Comparison of ENCODE assay signal across 21 mouse cellular contexts in the genomic region with DNA sequence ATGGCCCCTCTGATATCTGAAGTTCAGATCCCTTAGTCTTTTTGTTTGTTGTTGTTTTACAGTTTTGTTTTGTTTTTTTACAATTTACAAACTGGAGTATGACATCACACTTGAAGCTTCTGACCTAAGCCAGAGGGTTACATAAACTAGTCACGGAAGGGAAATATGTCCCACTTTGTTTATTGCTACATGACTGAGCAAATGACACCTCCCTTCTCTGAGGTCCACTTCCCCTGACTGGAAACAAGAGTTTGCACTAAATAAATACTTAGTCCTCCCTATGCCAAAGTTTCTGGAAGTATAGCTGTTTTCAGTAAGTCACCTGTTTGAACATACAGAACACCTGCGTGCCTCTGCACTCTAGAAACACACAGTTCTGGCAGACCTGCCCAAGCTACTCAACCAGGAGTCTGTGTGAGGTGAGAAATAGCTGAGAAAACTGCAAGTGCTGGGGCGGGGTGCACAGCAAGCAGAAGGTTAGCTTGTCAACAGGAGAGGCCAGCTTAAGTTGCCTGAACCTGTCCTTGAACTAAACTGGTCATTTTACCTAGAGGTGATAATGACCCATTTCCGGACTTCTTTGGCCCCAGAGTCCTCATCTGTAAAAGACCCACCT. TPM values are rescaled to one million over a fixed set of nuclear protein-coding genes. Genes with fewer than 3 reads are reported as not detected.
DNase-seq lines count a peak whose midpoint lies in the region; ATAC-seq and TF ChIP-seq lines count a peak whose summit lies in the region.
"Had no signal": no experiment of that assay in that cellular context is flagged by ENCODE, and none has a peak within 500 bp of the region (broad histone marks: within the 10 kb centered on the region; RNA-seq: fewer than 3 reads in every experiment).

No protein-coding gene starts in this region.

- H3K4me3 ChIP-seq in heart, embryonic 11.5 days (ENCODE audit: low read depth, low read length), result no peak overlapping the region
- no peak overlapping the region for H3K4me3 ChIP-seq in lung, postnatal 0 days (ENCODE audit: low read depth, low read length)
- H3K4me3 ChIP-seq in left cerebral cortex, adult 2 months, result no peak overlapping the region
- H3K4me3 ChIP-seq: forebrain, embryonic 12.5 days; forebrain, embryonic 15.5 days; heart, embryonic 13.5 days; hindbrain, embryonic 12.5 days; hindbrain, embryonic 15.5 days had no signal

- TF ChIP-seq CTCF in lung, postnatal 0 days (IDR thresholded peaks at IDR 0.05), result no peak
- no peak for TF ChIP-seq CTCF in left cerebral cortex, adult 2 months (IDR thresholded peaks at IDR 0.05)

- DNase-seq in heart, adult 11 months, result peak; percentile 79
- peak; percentile 63 for DNase-seq in lung, postnatal 0 days (ENCODE audit: low spot score)
- no peak for DNase-seq in lung, postnatal 14 days
- DNase-seq in cerebellum, postnatal 36 days, result no peak
- DNase-seq in left cerebral cortex, adult 2 months (ENCODE audit: extremely low spot score in 1 of 2, low spot score in 2 of 2), result no peak
- DNase-seq: adrenal gland, adult 8-10 months; adrenal gland, postnatal 25 days; cerebellum, adult 11-12 months; cerebellum, adult 8-10 months; cerebellum, postnatal 10 days; gastrocnemius, postnatal 25 days; heart, postnatal 14 days had no signal

- no peak overlapping the region for H3K27ac ChIP-seq in heart, embryonic 11.5 days (ENCODE audit: low read depth, low read length)
- H3K27ac ChIP-seq in lung, postnatal 0 days (ENCODE audit: low read length), result peak overlapping the region; percentile 73
- H3K27ac ChIP-seq in left cerebral cortex, adult 2 months, result no peak overlapping the region
- H3K27ac ChIP-seq: forebrain, embryonic 12.5 days; forebrain, embryonic 15.5 days; heart, embryonic 13.5 days; hindbrain, embryonic 12.5 days; hindbrain, embryonic 15.5 days had no signal

- no peaks in the 10 kb centered on the region for H3K9me3 ChIP-seq in heart, embryonic 11.5 days (replicated peaks; ENCODE audit: control insufficient read depth, low read length)
- H3K9me3 ChIP-seq in lung, postnatal 0 days (ENCODE audit: low read length), result no peaks in the 10 kb centered on the region
- H3K9me3 ChIP-seq: forebrain, embryonic 12.5 days; forebrain, embryonic 15.5 days; heart, embryonic 13.5 days; hindbrain, embryonic 12.5 days; hindbrain, embryonic 15.5 days had no signal

- no peaks in the 10 kb centered on the region for H3K27me3 ChIP-seq in heart, embryonic 11.5 days (ENCODE audit: control insufficient read depth, insufficient read depth, low read length)
- H3K27me3 ChIP-seq in lung, postnatal 0 days (replicated peaks; ENCODE audit: insufficient read depth, low read length), result no peaks in the 10 kb centered on the region
- H3K27me3 ChIP-seq: forebrain, embryonic 12.5 days; forebrain, embryonic 15.5 days; heart, embryonic 13.5 days; hindbrain, embryonic 12.5 days; hindbrain, embryonic 15.5 days had no signal

- H3K36me3 ChIP-seq in heart, embryonic 11.5 days (ENCODE audit: control insufficient read depth, insufficient read depth, low read length), result no peaks in the 10 kb centered on the region
- no peaks in the 10 kb centered on the region for H3K36me3 ChIP-seq in lung, postnatal 0 days (ENCODE audit: insufficient read depth, low read length)
- H3K36me3 ChIP-seq: forebrain, embryonic 12.5 days; forebrain, embryonic 15.5 days; hindbrain, embryonic 12.5 days; hindbrain, embryonic 15.5 days had no signal

- H3K4me1 ChIP-seq in heart, embryonic 11.5 days (ENCODE audit: control insufficient read depth, insufficient read depth, low read length), result 0 out of 2 replicates have a peak, but pooled peaks cover 2% of the 10 kb centered on the region
- no peaks in the 10 kb centered on the region for H3K4me1 ChIP-seq in lung, postnatal 0 days (ENCODE audit: insufficient read depth, low read depth, low read length)
- H3K4me1 ChIP-seq: forebrain, embryonic 12.5 days; forebrain, embryonic 15.5 days; hindbrain, embryonic 12.5 days; hindbrain, embryonic 15.5 days had no signal

- intact Hi-C loops in left cerebral cortex, adult 2 months (cut with DNase I), result no loop called here

- 84% methylated on average over 4 of the region's 4 CpGs for WGBS in heart, embryonic 11.5 days (ENCODE audit: insufficient replicate concordance)
- WGBS in lung, postnatal 0 days, result 55% methylated on average over 4 of the region's 4 CpGs

- no peak for ATAC-seq in heart, embryonic 11.5 days (replicated peaks; ENCODE audit: insufficient number of reproducible peaks, low FRiP score, low TSS enrichment)
- ATAC-seq in lung, postnatal 0 days, result peak; percentile 82
- ATAC-seq in granulocyte monocyte progenitor cell, adult 5-6 weeks (replicated peaks; ENCODE audit: poor library complexity, severe bottlenecking), result peak; percentile 46
- peak; percentile 48; the same call in 1 of the 2 replicates for ATAC-seq in neutrophil, adult 5-6 weeks (ENCODE audit: extremely low read depth, insufficient number of reproducible peaks, low FRiP score, poor library complexity, severe bottlenecking)
- ATAC-seq: activated CD4-positive, CD25-positive, alpha-beta regulatory T cell, adult 4 months; forebrain, embryonic 15.5 days had no signal

- no peak overlapping the region for H3K4me2 ChIP-seq in heart, embryonic 11.5 days
- H3K4me2 ChIP-seq in lung, postnatal 0 days (replicated peaks; ENCODE audit: low read depth, low read length), result no peak overlapping the region
- H3K4me2 ChIP-seq: forebrain, embryonic 12.5 days; forebrain, embryonic 15.5 days; heart, embryonic 13.5 days; hindbrain, embryonic 12.5 days; hindbrain, embryonic 15.5 days had no signal

- H3K9ac ChIP-seq in heart, embryonic 11.5 days (ENCODE audit: low read depth, low read length), result no peak overlapping the region
- H3K9ac ChIP-seq in lung, postnatal 0 days (replicated peaks; ENCODE audit: low read depth), result no peak overlapping the region
- H3K9ac ChIP-seq: forebrain, embryonic 12.5 days; forebrain, embryonic 15.5 days; heart, embryonic 13.5 days; hindbrain, embryonic 12.5 days; hindbrain, embryonic 15.5 days had no signal

- no peak for TF ChIP-seq EP300 in lung, postnatal 0 days (IDR thresholded peaks at IDR 0.05)

RNA-seq across cellular contexts. Expression of gene Dcun1d1, which starts 3.4 kb away (rescaled TPM):
- polyA plus RNA-seq in heart, embryonic 11.5 days (2014; fragmentation: Nextera tagmentation; extraction: Ambion mirVana), result 76.9 and 86.7 TPM in 2 replicates
- 78.1 and 84.8 TPM in 2 replicates for polyA plus RNA-seq in lung, postnatal 0 days (2015; fragmentation: Nextera tagmentation; extraction: Ambion mirVana)
- total RNA-seq in granulocyte monocyte progenitor cell, adult 5-6 weeks (2014; fragmentation: Nextera tagmentation), result 90.1 and 111 TPM in 2 replicates
- 221 and 228 TPM in 2 replicates for total RNA-seq in granulocyte monocyte progenitor cell, adult 5-6 weeks (2017)
- total RNA-seq in neutrophil, adult 5-6 weeks (2017), result 137 and 142 TPM in 2 replicates
- 10 to 100 TPM; 70.2 to 77.4 TPM for total RNA-seq in left cerebral cortex, adult 2 months (2021)

RNA-seq across cellular contexts. Expression of gene Mccc1, which starts 59.9 kb away (rescaled TPM):
- 46.6 and 47.7 TPM in 2 replicates for polyA plus RNA-seq in heart, embryonic 11.5 days (2014; fragmentation: Nextera tagmentation; extraction: Ambion mirVana)
- polyA plus RNA-seq in lung, postnatal 0 days (2015; fragmentation: Nextera tagmentation; extraction: Ambion mirVana), result 20.8 and 27.6 TPM in 2 replicates
- 19.2 and 34.4 TPM in 2 replicates for total RNA-seq in granulocyte monocyte progenitor cell, adult 5-6 weeks (2014; fragmentation: Nextera tagmentation)
- 13.0 and 20.1 TPM in 2 replicates for total RNA-seq in granulocyte monocyte progenitor cell, adult 5-6 weeks (2017)
- 18.6 and 23.6 TPM in 2 replicates for total RNA-seq in neutrophil, adult 5-6 weeks (2017)
- total RNA-seq in left cerebral cortex, adult 2 months (2021), result 10 to 100 TPM; 35.4 to 43.6 TPM

Comparison
In these comparisons a context has a peak if more than half of its experiments do, and no peak if none do; other contexts are left out.
1. DNase-seq: peak in heart, adult 11 months (single experiment) and lung, postnatal 0 days (single experiment); none in lung, postnatal 14 days (single experiment), cerebellum, postnatal 36 days (0 of 2) and left cerebral cortex, adult 2 months (0 of 2).